Mouse (Mus musculus) limb, embryonic 14.5 days (tissue): ENCODE data around the gene Plekhs1. TPM values are rescaled to one million over a fixed set of nuclear protein-coding genes. Genes with fewer than 3 reads are reported as not detected.

Experiments
- ATAC-seq: fragments of 200-750 bp; cut with Nextera tagmentation; 2 replicates; pipeline ENCODE4 v1.8.0; 2017; ENCODE audit warnings: low read depth, moderate number of reproducible peaks, moderate TSS enrichment; ENCODE audit not compliant: low FRiP score
- DNase-seq: peaks from one replicate; pipeline ENCODE4 v3.0.0-alpha.2; 2015; ENCODE audit warnings: low spot score
- H3K27ac ChIP-seq: fragments of 300-500 bp; sonication (generic); replicated peaks from 2 replicates; pipeline ENCODE4 v1.5.1; 2014; ENCODE audit warnings: low read depth, mild to moderate bottlenecking, low read length, moderate library complexity, mixed read lengths
- H3K27me3 ChIP-seq: fragments of 300-500 bp; sonication (generic); 2 replicates; pipeline ENCODE4 v1.6.1; 2014; ENCODE audit warnings: low read length, mixed read lengths; ENCODE audit not compliant: control insufficient read depth, insufficient read depth
- H3K36me3 ChIP-seq: fragments of 300-500 bp; sonication (generic); 2 replicates; pipeline ENCODE4 v1.6.1; 2014; ENCODE audit warnings: mild to moderate bottlenecking, low read length, moderate library complexity, mixed read lengths; ENCODE audit not compliant: control insufficient read depth, insufficient read depth
- H3K4me1 ChIP-seq: fragments of 300-500 bp; sonication (generic); 2 replicates; pipeline ENCODE4 v1.6.1; 2014; ENCODE audit warnings: antibody characterized with exemption, low read length, mixed read lengths; ENCODE audit not compliant: control insufficient read depth, insufficient read depth
- H3K4me2 ChIP-seq: fragments of 300-500 bp; sonication (generic); replicated peaks from 2 replicates; pipeline ENCODE4 v1.6.1; 2014; ENCODE audit warnings: low read depth, mild to moderate bottlenecking, low read length, moderate library complexity; ENCODE audit not compliant: severe bottlenecking
- H3K4me3 ChIP-seq: fragments of 300-500 bp; sonication (generic); replicated peaks from 2 replicates; pipeline ENCODE4 v1.5.1; 2014; ENCODE audit warnings: low read length
- H3K9ac ChIP-seq: fragments of 300-500 bp; sonication (generic); 2 replicates; pipeline ENCODE4 v1.6.1; 2014; ENCODE audit warnings: mild to moderate bottlenecking, low read depth, low read length, moderate library complexity; ENCODE audit not compliant: severe bottlenecking
- H3K9me3 ChIP-seq: fragments of 300-500 bp; sonication (generic); 2 replicates; pipeline ENCODE4 v1.6.1; 2016; ENCODE audit warnings: low read length; ENCODE audit not compliant: control insufficient read depth
- POLR2A ChIP-seq: fragments of 200-500 bp; IDR thresholded peaks from 2 replicates; pipeline ENCODE4 v1.8.0; 2012; ENCODE audit warnings: inconsistent platforms, mild to moderate bottlenecking, moderate library complexity, borderline replicate concordance; ENCODE audit not compliant: insufficient read depth, insufficient read length; ENCODE audit errors: extremely low read depth
- WGBS: fragments of 180-500 bp; shearing (Covaris S2); extraction: QIAGEN DNeasy Blood & Tissue Kit; methylation state at CpG from one replicate; pipeline ENCODE4 v1.1.7; 2014; 5-methylcytosine and 5-hydroxymethylcytosine counted together
- polyA plus RNA-seq, 2 experiments: library from polyadenylated mRNA; depleted of rRNA in 1 of 2; stranded (reverse) in 1 of 2; unstranded in 1 of 2; fragments of >200 nt; fragmentation: Nextera tagmentation in 1 of 2; extraction: Ambion mirVana in 1 of 2; gene quantifications; 2 replicates each; pipeline versions ENCODE4 v1.2.1 to v1.2.3; 2012 to 2014

Plekhs1 gene
- polyA plus RNA-seq, 2 experiments: 0.26 TPM; not detected in 1

GRCm38 (mm10) chr19:56466486-56466885, 5.0 kb downstream of the Plekhs1 start:
- no peak for DNase-seq
- H3K4me3 ChIP-seq: no peak overlapping the region
- H3K9me3 ChIP-seq: no peaks in the 10 kb centered on the region
- H3K9ac ChIP-seq: no peak overlapping the region
- no peak for TF ChIP-seq POLR2A
- no peaks in the 10 kb centered on the region for H3K36me3 ChIP-seq
- no peak overlapping the region for H3K4me2 ChIP-seq
- H3K4me1 ChIP-seq: peaks cover 5% of the 10 kb centered on the region
- 90% methylated on average over 8 of the region's 8 CpGs for WGBS
- ATAC-seq: no peak
- H3K27ac ChIP-seq: no peak overlapping the region
- no peaks in the 10 kb centered on the region for H3K27me3 ChIP-seq

GRCm38 (mm10) chr19:56470286-56471020, 9.0 kb downstream of the Plekhs1 start:
- no peak overlapping the region for H3K9ac ChIP-seq
- no peak for TF ChIP-seq POLR2A
- 82% methylated on average over 14 of the region's 14 CpGs for WGBS
- H3K4me1 ChIP-seq: peaks cover 6% of the 10 kb centered on the region; the same call in 1 of the 2 replicates
- no peak for DNase-seq
- ATAC-seq: no peak
- no peaks in the 10 kb centered on the region for H3K36me3 ChIP-seq
- no peak overlapping the region for H3K4me3 ChIP-seq
- no peaks in the 10 kb centered on the region for H3K27me3 ChIP-seq
- no peak overlapping the region for H3K4me2 ChIP-seq
- no peaks in the 10 kb centered on the region for H3K9me3 ChIP-seq
- H3K27ac ChIP-seq: no peak overlapping the region

- H3K4me3 ChIP-seq: no peak overlapping the region
- 76% methylated on average over 10 of the region's 10 CpGs for WGBS
- no peak overlapping the region for H3K27ac ChIP-seq
- H3K4me2 ChIP-seq: no peak overlapping the region
- DNase-seq (no peak), ATAC-seq (no peak)
- no peaks in the 10 kb centered on the region for H3K27me3 ChIP-seq
- H3K4me1 ChIP-seq: peaks cover 6% of the 10 kb centered on the region; the same call in 1 of the 2 replicates
- no peak for TF ChIP-seq POLR2A
- no peaks in the 10 kb centered on the region for H3K36me3 ChIP-seq
- no peaks in the 10 kb centered on the region for H3K9me3 ChIP-seq
- no peak overlapping the region for H3K9ac ChIP-seq
These were observed 10.5 kb downstream of the Plekhs1 start for GRCm38 (mm10) chr19:56471934-56472333.

GRCm38 (mm10) chr19:56474869-56475550, 13.6 kb downstream of the Plekhs1 start:
- 63% methylated on average over 19 of the region's 19 CpGs for WGBS
- Histone ChIP-seq H3K4me2 (no peak overlapping the region), H3K9me3 (no peaks in the 10 kb centered on the region), H3K27me3 (no peaks in the 10 kb centered on the region), H3K4me3 (no peak overlapping the region), H3K9ac (no peak overlapping the region), H3K36me3 (no peaks in the 10 kb centered on the region), H3K4me1 (peaks cover 6% of the 10 kb centered on the region; the same call in 1 of the 2 replicates), H3K27ac (no peak overlapping the region)
- DNase-seq (no peak), ATAC-seq (no peak; the same call in 1 of the 2 replicates)
- TF ChIP-seq POLR2A: no peak

GRCm38 (mm10) chr19:56476546-56476945, 15.1 kb downstream of the Plekhs1 start:
- Histone ChIP-seq H3K27ac (no peak overlapping the region), H3K27me3 (no peaks in the 10 kb centered on the region), H3K4me2 (no peak overlapping the region), H3K4me1 (peaks cover 6% of the 10 kb centered on the region; the same call in 1 of the 2 replicates), H3K4me3 (no peak overlapping the region), H3K9ac (no peak overlapping the region), H3K9me3 (no peaks in the 10 kb centered on the region), H3K36me3 (no peaks in the 10 kb centered on the region)
- DNase-seq (no peak), ATAC-seq (no peak)
- TF ChIP-seq POLR2A: no peak
- 35% methylated on average over 2 of the region's 2 CpGs for WGBS
